Mouse (Mus musculus): Measurements from ENCODE around the gene Olfr110.
"Not testable (repeated sequence)": the region's sequence is repeated elsewhere in the genome, so short reads cannot be mapped to it uniquely, and the experiment has no call there.

Olfr110 gene

DNA sequence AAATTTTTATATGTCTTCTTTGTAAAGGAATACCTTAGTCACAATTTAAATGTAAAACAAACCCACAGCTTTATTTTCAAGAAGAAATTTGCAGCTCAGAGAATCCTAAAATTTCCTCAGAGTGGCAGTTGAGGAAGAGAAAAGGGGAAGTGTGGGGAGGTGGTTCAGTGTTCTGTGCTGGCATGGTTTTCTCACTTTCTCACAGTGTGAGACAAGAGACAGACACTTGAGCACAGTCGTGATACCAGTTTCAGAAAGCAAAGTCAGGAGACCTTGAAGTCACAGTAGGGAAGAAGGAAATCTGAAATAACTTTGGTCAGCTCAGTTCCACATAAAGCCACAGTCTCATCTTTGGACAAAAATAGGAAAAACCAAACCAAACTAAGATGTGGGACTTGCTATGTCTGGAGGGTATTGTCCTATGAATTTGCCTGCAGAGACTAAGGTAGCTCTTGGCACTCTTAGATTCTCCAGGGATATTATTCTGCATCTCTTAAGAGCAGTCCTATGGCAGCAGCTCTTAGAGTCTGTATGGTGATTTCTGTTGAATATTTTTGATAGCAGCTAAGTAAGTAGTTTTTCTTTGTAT is at the start of gene Olfr110:
Gene Olfr110 (plus strand): TSS at position 539 of the 589 bp plus-strand sequence.
- in situ Hi-C loops (cut with MboI, MseI): no loop called here

- in situ Hi-C loops (cut with MboI, MseI): no loop called here
These were observed 47.1 kb upstream of the Olfr110 start, which contains the start of gene Olfr108 for GRCm38 (mm10) chr17:37445180-37445579. TSS of gene Olfr108 (plus strand) at chr17:37445480.

DNA sequence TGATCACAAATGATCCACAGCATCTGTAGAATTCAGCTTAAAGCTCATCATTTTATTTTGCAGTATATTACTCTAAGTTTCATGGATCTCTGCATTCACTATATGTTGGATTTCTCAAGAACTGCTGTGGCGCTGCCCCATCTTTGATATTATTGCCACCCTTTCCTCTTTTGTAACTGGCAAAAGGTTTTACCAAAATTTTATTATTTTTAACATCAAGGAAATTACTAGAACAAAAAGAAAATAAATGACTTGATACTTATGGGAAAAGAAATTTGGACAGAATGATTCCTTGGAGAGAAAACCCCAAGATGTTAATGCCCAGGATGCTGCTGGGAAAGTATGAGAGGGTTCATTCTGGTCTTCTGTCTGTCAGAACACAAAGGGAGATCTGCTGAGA is 33.7 kb upstream of the Olfr110 start, which contains the start of gene Olfr109:
Gene Olfr109 (plus strand): TSS at position 301 of the 400 bp plus-strand sequence.
- in situ Hi-C loops (cut with MboI, MseI): no loop called here

GRCm38 (mm10) chr17:37483452-37483851 is 8.8 kb upstream of the Olfr110 start, which contains the start of gene H2-M2:
TSS of gene H2-M2 (minus strand) at chr17:37483552.
- in situ Hi-C loops (cut with MboI, MseI): no loop called here

DNA sequence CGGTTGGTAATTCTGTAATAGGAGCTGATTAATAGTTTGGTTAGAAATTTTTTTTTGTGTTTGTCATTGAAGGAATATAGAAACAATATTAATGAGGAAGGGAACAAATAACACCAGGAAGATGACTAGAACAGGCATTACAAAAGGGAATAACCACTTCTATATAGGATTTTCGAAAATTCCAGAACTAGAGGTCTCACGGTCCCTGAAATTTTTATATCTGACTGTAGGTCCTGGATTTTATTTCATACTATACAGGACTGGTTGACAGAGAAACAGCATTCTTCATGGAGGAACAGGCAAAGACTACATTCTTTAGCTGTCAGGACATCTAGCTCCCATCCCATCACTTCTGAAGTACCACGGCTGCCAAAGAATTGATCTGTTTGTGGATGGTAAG is 15.5 kb downstream of the Olfr110 start, which contains the start of gene Olfr111:
Gene Olfr111 (plus strand): TSS at position 301 of the 400 bp plus-strand sequence.
- in situ Hi-C loops (cut with MboI, MseI): no loop called here

DNA sequence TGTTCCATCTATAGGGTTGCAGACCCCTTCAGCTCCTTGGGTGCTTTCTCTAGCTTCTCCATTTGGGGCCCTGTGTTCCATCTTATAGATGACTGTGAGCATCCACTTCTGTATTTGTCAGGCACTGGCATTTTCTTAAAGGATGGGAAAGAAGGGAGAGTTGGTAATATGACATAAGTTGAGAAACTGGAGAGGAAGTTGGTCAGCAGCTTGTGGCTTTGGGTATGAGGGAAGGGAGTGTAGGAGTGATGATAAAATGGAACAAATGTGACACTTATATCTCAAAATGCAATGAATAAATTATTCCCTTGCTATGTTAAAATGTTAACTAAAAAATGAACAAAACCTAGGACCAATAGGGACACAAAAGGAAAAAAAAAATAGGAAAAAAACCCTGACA is 32.3 kb downstream of the Olfr110 start:
- in situ Hi-C loops (cut with MboI, MseI): not testable (repeated sequence)

- in situ Hi-C loops (cut with MboI, MseI): not testable (repeated sequence)
These were observed 33.2 kb downstream of the Olfr110 start for GRCm38 (mm10) chr17:37525427-37525826.

GRCm38 (mm10) chr17:37535173-37535572 is 42.9 kb downstream of the Olfr110 start:
- in situ Hi-C loops (cut with MboI, MseI): no loop called here

GRCm38 (mm10) chr17:37538416-37538815 is 46.1 kb downstream of the Olfr110 start:
- in situ Hi-C loops (cut with MboI, MseI): not testable (repeated sequence)

DNA sequence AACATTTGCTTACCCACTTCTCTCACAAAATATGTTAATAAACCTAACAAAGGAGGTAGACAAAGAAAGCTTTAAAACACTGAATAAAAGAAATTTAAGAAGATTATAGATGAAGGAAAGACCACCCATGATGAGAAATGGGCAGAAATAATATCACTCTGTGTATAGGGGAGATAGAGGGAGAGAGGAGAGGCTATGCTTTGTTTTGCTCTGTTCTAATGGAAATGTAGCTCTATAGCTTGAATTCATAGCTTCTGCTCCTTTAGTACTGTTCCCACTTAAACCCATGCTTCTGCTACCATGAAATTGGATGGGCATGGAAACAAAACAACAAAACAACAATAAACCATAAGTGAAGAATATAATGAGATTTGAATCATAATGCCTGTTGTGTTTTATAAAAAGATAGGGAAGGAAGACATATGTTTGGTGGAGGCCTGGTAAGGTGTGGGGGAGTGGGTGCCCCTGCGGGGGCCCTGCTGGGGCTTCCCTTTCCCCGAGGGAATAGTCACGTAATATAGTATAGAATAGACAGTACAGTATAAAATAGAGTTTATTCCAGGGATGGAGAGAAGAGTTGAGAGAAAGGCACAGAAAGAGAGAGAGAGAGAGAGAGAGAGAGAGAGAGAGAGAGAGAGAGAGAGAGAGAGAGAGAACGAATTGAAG is 49.3 kb downstream of the Olfr110 start:
- in situ Hi-C loops (cut with MboI, MseI): no loop called here

DNA sequence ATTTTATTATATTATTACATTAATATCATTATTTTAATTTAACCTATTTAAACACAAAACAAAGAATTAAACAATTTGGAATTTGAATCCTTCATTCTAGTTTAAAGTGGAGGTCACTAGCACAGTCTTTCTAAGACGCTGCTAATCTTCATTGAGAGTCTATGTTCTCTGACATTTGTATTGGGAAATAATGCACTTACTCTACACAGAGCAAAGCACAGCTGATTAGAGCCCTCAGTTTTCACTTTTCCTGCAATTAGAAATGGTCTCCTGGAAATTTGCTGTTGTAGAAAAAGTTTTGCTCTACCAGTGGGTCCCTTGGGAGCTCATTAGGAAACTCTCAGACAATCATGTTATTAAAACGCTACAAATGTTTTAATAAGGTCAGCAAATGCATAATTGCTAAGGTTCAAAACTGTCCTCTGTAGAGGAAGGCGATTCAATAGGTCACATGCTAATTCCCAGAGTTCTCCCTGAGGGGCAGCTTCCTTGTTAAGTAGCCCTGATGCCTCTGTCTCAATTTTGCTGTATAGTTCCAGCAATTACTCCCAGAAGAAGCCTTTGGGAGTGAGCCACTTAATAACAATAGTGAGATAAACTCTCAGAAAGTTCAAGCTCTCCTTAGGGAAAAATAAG is 51.6 kb downstream of the Olfr110 start:
- in situ Hi-C loops (cut with MboI, MseI): no loop called here
